ENCODE assay signal across 18 mouse cellular contexts in genomic region chr7:68582540-68583325, GRCm38 (mm10).
"Had no signal": no experiment of that assay in that cellular context is flagged by ENCODE, and none has a peak within 500 bp of the region (broad histone marks: within the 10 kb centered on the region; RNA-seq: fewer than 3 reads in every experiment).

No protein-coding gene starts in this region.

- H3K36me3 ChIP-seq: liver, embryonic 13.5 days; neural tube, embryonic 13.5 days had no signal

- H3K9me3 ChIP-seq: liver, embryonic 13.5 days; neural tube, embryonic 13.5 days had no signal

- ATAC-seq: intestine, postnatal 0 days had no signal

- H3K27ac ChIP-seq: kidney, postnatal 0 days; layer of hippocampus, adult 2 months; liver, embryonic 13.5 days; neural tube, embryonic 13.5 days; stomach, postnatal 0 days had no signal

- H3K27me3 ChIP-seq: liver, embryonic 13.5 days had no signal

- H3K4me1 ChIP-seq: liver, embryonic 13.5 days; neural tube, embryonic 13.5 days had no signal

- H3K4me3 ChIP-seq: layer of hippocampus, adult 2 months; liver, embryonic 13.5 days; myocyte; neural tube, embryonic 13.5 days had no signal

- H3K4me2 ChIP-seq: liver, embryonic 13.5 days; neural tube, embryonic 13.5 days had no signal

- DNase-seq: kidney, adult 2 months; kidney, postnatal 25 days; layer of hippocampus, adult 9-11 months; liver, embryonic 13.5 days; lung, adult 2 months; lung, postnatal 14 days; lung, postnatal 4 days; right cerebral cortex, adult 18-20 months; right cerebral cortex, postnatal 14 days; right cerebral cortex, postnatal 4 days; thymus, adult 2 months; thymus, postnatal 14 days had no signal

- H3K9ac ChIP-seq: liver, embryonic 13.5 days; neural tube, embryonic 13.5 days had no signal
